Mouse (Mus musculus) lung, adult 2 months (tissue): ENCODE results near the gene Zdhhc20. TPM values are rescaled to one million over a fixed set of nuclear protein-coding genes. Genes with fewer than 3 reads are reported as not detected.
"Not testable (repeated sequence)": the region's sequence is repeated elsewhere in the genome, so short reads cannot be mapped to it uniquely, and the experiment has no call there.

Experiments
- DNase-seq: peaks from one replicate; pipeline ENCODE4 v3.0.0; 2022
- H3K4me1 ChIP-seq: fragments of 200-500 bp; 2 replicates; pipeline ENCODE4 v1.6.1; 2011; ENCODE audit warnings: low read length; ENCODE audit not compliant: control insufficient read depth, insufficient read depth
- H3K4me3 ChIP-seq: fragments of 200-500 bp; replicated peaks from 2 replicates; pipeline ENCODE3; 2011; ENCODE audit warnings: low read depth, mild to moderate bottlenecking, control low read depth, low read length; ENCODE audit errors: extremely low read depth
- CTCF ChIP-seq: fragments of 200-500 bp; IDR thresholded peaks from 2 replicates; pipeline ENCODE4 v1.5.1; 2011; ENCODE audit warnings: mild to moderate bottlenecking, low read length, control low read depth; ENCODE audit not compliant: insufficient read depth
- POLR2A ChIP-seq: fragments of 200-500 bp; IDR thresholded peaks from 2 replicates; pipeline ENCODE4 v1.6.1; 2011; ENCODE audit warnings: low read depth, mild to moderate bottlenecking, control low read depth, low read length, borderline replicate concordance; ENCODE audit errors: extremely low read depth
- WGBS: fragments of 180-500 bp; shearing (Covaris S2); methylation state at CpG from one replicate; pipeline ENCODE4 v1.1.7; 2018; 5-methylcytosine and 5-hydroxymethylcytosine counted together
- polyA plus RNA-seq: library from polyadenylated mRNA; depleted of rRNA; stranded (reverse); fragments of >200 nt; gene quantifications from 2 replicates; pipeline ENCODE4 v1.2.3, GENCODE M21; 2012

The Zdhhc20 gene
- polyA plus RNA-seq, 1 experiment = 9.4 TPM

DNA sequence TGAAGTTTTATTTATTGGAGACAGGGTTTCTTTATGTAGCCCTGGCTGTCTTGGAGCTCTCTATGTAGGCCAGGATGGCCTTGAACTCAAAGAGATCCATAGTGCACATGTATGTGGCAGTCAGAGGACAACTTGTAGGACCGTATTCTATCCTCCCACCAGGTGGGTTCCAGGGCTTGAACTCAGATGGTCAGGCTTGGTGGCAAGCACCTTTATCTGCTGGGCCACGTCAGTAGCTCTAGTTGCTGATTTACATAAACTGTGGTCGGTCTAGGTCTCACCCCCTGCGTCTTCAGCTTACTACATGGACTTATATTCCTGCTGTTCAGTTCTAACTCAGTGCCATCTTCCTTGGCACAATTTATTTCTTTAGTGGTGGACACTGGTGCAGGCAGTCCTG is 21.2 kb upstream of the Zdhhc20 start:
- TF ChIP-seq CTCF (no peak), POLR2A (no peak)
- no peak for DNase-seq
- Histone ChIP-seq H3K4me3 (no peak overlapping the region), H3K4me1 (peaks cover 8% of the 10 kb centered on the region)
- 83% methylated on average over 4 of the region's 4 CpGs for WGBS

DNA sequence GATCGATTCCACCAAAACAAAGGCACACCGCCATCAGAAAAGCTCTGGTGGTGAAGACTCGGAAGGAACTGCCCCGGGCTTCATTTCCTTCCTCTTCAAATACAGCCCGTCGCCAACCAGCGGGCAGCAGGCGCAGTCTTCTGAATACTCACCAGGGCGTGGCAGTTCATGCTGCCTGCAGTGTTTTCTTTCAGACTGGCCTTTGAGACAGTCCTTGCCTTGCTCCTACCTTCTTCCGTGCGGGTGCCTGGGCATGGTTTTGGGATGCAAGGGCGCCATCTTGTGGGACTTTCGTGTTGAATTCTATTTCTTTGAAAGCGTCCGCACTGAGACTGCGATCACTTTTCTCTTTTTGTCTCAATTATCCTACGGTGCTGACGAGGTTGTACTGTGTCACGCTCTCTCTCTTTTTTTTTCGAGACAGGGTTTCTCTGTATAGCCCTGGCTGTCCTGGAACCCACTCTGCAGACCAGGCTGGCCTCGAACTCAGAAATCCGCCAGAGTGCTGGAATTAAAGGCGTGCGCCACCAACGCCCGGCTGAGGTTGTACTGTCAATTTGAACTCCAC is 20.5 kb upstream of the Zdhhc20 start:
- Histone ChIP-seq H3K4me3 (peak overlapping the region; percentile 2), H3K4me1 (peaks cover 8% of the 10 kb centered on the region)
- peak; percentile 82 for TF ChIP-seq CTCF
- TF ChIP-seq POLR2A = no peak
- 18% methylated on average over 26 of the region's 26 CpGs for WGBS
- DNase-seq = peak; percentile 82

DNA sequence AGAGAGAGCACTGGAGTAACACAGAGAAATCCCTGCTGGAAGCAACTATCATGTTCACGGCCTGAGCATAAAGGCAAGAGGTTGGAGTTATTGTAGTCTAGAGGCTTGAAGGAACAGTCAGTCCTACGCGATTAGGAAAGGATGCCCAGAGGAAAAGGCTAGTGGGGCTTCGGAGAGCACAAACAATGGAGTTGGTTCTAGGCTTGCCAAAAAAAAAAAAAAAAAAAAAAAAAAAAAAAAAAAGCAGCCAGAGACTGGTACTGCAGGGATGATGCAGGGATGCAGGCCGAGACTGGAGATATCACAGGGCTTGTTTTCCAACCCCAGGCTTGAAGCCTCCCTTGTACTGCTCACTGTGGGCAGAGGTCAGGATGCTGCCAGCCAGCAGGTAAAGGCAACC is 19.2 kb upstream of the Zdhhc20 start:
- H3K4me3 ChIP-seq = no peak overlapping the region
- no peak for DNase-seq
- peaks cover 8% of the 10 kb centered on the region for H3K4me1 ChIP-seq
- 50% methylated on average over 5 of the region's 5 CpGs for WGBS
- TF ChIP-seq POLR2A (no peak), CTCF (no peak)

DNA sequence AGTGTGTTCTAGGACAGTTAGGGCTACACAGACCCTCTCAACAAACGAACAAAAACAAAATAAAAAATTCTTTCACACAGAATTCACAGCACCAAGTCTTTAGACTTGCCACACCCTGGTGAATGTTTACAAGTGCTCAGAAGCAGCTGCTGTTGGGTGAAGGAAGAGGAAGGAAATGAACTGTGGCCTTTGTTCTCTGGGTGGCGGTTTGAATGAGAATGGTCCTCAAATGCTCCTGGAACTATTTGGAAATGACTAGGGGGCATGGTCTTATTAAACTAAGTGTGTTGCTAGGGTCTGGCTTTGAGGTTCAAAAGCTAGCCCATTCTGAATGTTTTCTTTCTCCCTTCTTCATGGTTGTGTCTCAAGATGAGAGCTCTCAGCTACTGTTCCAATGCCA is 18.4 kb upstream of the Zdhhc20 start:
- no peak for DNase-seq
- H3K4me3 ChIP-seq = no peak overlapping the region
- H3K4me1 ChIP-seq = peaks cover 8% of the 10 kb centered on the region
- TF ChIP-seq CTCF = no peak
- no peak for TF ChIP-seq POLR2A
- WGBS = 19% methylated on average over 2 of the region's 2 CpGs

DNA sequence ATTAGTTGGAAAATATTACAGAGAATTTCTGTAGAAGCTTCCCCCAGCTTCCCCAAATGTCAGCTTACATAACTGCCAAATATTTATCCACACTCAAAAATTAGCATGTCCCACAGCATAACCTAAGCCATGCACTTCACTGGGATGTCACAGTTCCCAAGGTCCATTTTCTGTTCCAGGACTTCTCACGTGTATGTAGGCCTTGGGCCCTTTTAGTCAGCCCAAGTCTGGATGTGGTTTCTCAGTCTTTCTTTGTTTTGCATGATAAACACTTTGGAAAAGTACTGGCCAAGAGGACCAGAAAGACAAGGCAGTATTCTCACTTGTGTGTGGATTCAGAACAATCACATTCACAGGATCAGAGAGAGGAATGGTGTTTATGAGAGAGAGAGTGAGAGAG is 11.9 kb upstream of the Zdhhc20 start:
- DNase-seq = no peak
- H3K4me1 ChIP-seq = peaks cover 4% of the 10 kb centered on the region; the same call in 1 of the 2 replicates
- WGBS = 72% methylated on average over 1 of the region's 1 CpGs
- H3K4me3 ChIP-seq = no peak overlapping the region
- TF ChIP-seq CTCF (no peak), POLR2A (no peak)

DNA sequence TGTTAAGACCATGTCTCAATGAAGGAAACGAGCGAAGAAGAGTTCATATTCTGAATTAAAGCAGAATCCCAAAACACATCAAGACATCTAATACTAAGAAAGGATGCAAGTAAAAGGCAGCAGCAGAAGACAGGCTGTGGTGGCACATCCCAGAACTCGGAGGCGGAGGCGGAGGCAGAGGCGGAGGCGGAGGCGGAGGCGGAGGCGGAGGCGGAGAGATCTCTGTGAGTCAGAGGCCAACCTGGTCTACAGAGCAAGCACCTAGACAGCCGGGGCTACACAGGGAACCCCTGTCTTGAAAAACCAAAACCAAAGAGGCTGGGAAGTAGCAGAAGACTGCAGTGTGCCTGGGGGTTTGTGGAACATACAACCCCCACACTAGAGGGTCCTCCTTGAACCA is 6.8 kb upstream of the Zdhhc20 start:
- 92% methylated on average over 12 of the region's 12 CpGs for WGBS
- no peak for TF ChIP-seq CTCF
- no peak for TF ChIP-seq POLR2A
- Histone ChIP-seq H3K4me3 (no peak overlapping the region), H3K4me1 (peaks cover 4% of the 10 kb centered on the region; the same call in 1 of the 2 replicates)
- no peak for DNase-seq

DNA sequence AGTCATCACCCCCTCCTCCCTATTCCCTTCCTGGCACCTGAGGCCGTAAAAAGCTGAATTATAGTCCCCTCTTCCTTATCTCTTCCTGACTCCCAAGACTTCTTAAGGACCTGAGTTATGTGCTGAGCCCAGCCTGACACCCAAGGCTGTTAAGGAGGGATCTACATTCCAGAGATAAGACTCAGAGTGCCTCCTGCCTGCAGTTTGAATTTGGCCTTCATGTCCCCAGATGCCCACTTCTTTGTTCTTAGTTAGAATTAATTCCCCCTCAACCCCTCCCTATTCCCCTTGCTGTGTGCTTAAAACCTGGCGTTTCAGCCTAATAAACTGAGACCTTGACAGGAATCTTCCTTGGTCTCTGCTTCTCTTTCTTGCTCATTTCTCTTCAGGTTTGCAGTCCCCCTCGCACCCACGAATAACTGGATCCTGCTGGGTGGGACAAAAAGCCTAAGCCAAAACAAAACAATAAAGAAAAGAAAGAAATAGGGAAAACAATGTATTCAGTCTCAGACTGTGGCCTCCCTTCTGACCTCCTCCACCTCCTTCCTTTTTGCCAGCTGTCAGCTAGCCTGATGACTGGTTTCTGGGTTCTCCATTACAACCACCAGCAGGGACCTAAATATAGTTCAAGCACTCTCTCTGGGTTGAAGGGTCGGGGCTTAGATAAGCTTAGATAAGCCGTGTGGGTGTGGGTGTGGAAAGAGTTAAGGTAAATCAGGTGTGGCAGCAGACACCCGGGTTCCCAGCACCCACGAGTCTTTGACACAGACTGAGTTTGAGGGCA is 6.2 kb upstream of the Zdhhc20 start:
- WGBS = 59% methylated on average over 8 of the region's 8 CpGs
- H3K4me1 ChIP-seq, H3K4me3 ChIP-seq, DNase-seq: not testable (repeated sequence)

DNA sequence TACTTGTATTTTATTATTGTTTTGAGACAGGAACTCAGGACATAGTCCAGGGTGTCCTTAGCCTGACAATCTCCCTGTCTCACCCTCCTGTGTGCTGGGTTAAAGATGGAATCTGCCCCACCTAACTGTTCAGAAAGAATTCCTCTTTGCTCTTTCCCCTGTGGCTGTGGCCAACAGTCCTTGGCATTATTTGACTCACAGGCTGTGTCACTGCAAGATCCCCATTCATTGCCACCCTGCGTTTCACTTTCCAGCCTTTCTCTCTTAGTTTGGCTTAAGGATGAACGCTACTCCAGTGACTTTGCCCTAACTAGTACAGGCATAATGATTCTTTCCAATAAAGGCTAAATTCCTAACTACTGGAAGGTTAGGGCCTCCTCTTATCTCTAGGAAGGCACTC is 4.3 kb upstream of the Zdhhc20 start:
- Histone ChIP-seq H3K4me3 (no peak overlapping the region), H3K4me1 (no peaks in the 10 kb centered on the region)
- TF ChIP-seq POLR2A (no peak), CTCF (no peak)
- 73% methylated on average over 2 of the region's 2 CpGs for WGBS
- no peak for DNase-seq

DNA sequence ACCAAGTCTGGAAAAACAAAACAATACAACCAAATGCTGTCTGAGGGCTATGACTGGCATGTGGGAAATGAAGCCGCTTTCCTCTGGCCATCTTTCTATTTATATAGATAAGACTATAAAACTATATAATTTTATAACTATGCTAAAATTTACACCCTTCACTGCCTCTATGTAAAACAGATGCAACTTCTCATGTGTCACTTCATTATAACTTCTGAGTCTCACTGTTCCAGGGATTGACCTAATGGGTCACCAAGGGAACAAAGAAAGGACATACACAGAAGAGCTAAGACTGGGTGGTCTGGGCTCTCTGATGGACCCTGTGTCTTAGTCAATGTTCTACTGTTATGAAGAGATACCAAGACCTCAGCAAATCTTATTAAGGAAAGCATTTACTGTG is 2.9 kb upstream of the Zdhhc20 start:
- TF ChIP-seq CTCF (no peak), POLR2A (no peak)
- DNase-seq = no peak
- WGBS = 90% methylated on average over 1 of the region's 1 CpGs

DNA sequence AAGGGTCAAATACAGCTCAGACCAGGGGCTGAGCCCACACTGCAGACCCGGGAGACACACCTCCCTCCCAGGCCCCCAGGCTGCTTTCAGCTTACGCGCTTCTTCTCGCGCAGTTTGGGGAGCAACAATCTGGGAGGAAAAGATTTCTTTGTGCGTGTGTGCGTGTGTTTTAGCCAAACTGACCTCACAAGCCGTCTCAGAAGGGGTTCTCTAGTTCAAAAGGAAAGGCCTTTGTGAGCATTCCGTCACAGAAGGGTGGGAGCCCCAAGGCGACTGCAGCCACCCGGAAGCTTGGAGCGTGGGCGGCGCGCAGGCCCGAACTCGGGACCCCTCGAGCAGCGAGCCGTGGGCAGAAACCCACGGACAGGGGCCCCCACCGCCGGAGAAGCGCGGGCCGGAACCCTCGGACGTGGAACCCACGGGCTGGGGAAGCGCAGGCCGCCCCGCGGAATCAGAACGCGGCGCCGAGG is 500 bp downstream of the Zdhhc20 start:
- H3K4me3 ChIP-seq = peak overlapping the region; percentile 96
- no peak for DNase-seq
- TF ChIP-seq POLR2A = no peak
- no peak for TF ChIP-seq CTCF
- H3K4me1 ChIP-seq = peaks cover 4% of the 10 kb centered on the region
- under 1% methylated on average over 37 of the region's 37 CpGs for WGBS

More for the DNA sequence above, 2.9 kb upstream of the Zdhhc20 start:
- Histone ChIP-seq H3K4me3 (no peak overlapping the region), H3K4me1 (peaks cover 2% of the 10 kb centered on the region; the same call in 1 of the 2 replicates)

DNA sequence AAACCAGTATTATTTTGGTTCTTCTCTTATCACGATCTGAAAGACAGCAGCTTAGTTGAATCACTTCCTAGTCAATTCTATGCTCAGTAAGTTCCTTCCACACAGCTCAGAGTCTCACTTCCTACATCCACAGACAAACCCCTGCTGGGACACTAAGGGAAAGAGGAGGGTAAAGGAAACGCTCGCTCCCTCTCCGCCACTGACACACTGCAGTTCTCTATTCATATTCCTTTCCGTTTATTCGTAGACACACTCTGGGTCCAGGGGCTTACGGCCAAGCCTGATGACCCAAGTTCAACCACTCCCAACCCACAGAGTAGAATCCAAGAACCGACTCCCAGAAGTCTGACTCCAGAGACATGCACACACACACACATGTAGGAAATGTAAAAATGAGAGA is 2.9 kb downstream of the Zdhhc20 start:
- Histone ChIP-seq H3K4me3 (no peak overlapping the region), H3K4me1 (peaks cover 16% of the 10 kb centered on the region)
- DNase-seq = no peak
- no peak for TF ChIP-seq POLR2A
- no peak for TF ChIP-seq CTCF
- WGBS = 18% methylated on average over 8 of the region's 8 CpGs
